8 mouse cellular contexts compared by ENCODE assay signal in genomic region chr11:103158621-103159478, GRCm38 (mm10). TPM values are rescaled to one million over a fixed set of nuclear protein-coding genes. Genes with fewer than 3 reads are reported as not detected.
DNase-seq lines count a peak whose midpoint lies in the region; ATAC-seq lines count a peak whose summit lies in the region.

No protein-coding gene starts in this region.

- no peaks in the 10 kb centered on the region for H3K27me3 ChIP-seq in hindbrain, embryonic 14.5 days (ENCODE audit: control insufficient read depth, insufficient read depth, low read length)

- H3K27ac ChIP-seq in hindbrain, embryonic 14.5 days, result no peak overlapping the region

- peak; percentile 89 for ATAC-seq in hindbrain, embryonic 14.5 days (ENCODE audit: low FRiP score)

- no peaks in the 10 kb centered on the region; the same call in 1 of the 2 replicates for H3K4me1 ChIP-seq in hindbrain, embryonic 14.5 days (replicated peaks; ENCODE audit: control insufficient read depth, insufficient read depth, low read length)

- H3K36me3 ChIP-seq in hindbrain, embryonic 14.5 days (replicated peaks; ENCODE audit: control insufficient read depth, insufficient read depth), result no peaks in the 10 kb centered on the region

- peak overlapping the region; percentile 45 for H3K4me2 ChIP-seq in hindbrain, embryonic 14.5 days (replicated peaks)

- peak overlapping the region; percentile 8; the same call in 1 of the 2 replicates for H3K4me3 ChIP-seq in hindbrain, embryonic 14.5 days (replicated peaks; ENCODE audit: low read length)

- peak; percentile 93 for DNase-seq in WW6 (ENCODE audit: low read depth, low spot score)
- peak; percentile 96 to 98 for DNase-seq in cerebellum, postnatal 4 days (ENCODE audit: low spot score in 2 of 2)
- peak; percentile 93 to 95 for DNase-seq in frontal cortex, postnatal 36 days (ENCODE audit: low spot score in 2 of 2)
- DNase-seq in hindbrain, embryonic 14.5 days (ENCODE audit: low spot score), result peak; percentile 86
- peak; percentile 98 to 99 for DNase-seq in layer of hippocampus, postnatal 25 days (ENCODE audit: extremely low spot score in 1 of 2, low spot score in 1 of 2)
- peak; percentile 99 for DNase-seq in lung, postnatal 14 days
- peak; percentile 69 for DNase-seq in retina, adult 2 months (ENCODE audit: low read depth, low spot score)
- peak; percentile 89 to 94 for DNase-seq in thymus, postnatal 36 days

- H3K9ac ChIP-seq in hindbrain, embryonic 14.5 days, result 0 out of 2 replicates have a peak overlapping the region, but pooled peaks have one; percentile 28

- H3K9me3 ChIP-seq in hindbrain, embryonic 14.5 days (ENCODE audit: control insufficient read depth, low read length), result no peaks in the 10 kb centered on the region

- WGBS in hindbrain, embryonic 14.5 days, result 1% methylated on average over 25 of the region's 25 CpGs

RNA-seq across cellular contexts. Expression of gene Fmnl1, which starts 12.1 kb away (rescaled TPM):
- 6.1 and 8.0 TPM in 2 replicates for polyA plus RNA-seq in hindbrain, embryonic 14.5 days (2014; fragmentation: Nextera tagmentation; extraction: Ambion mirVana)
- total RNA-seq in layer of hippocampus, postnatal 25 days (2021), result 100 to 1,000 TPM; 127 to 147 TPM

RNA-seq across cellular contexts. Expression of gene Hexim2, which starts 26.6 kb away (rescaled TPM):
- polyA plus RNA-seq in hindbrain, embryonic 14.5 days (2014; fragmentation: Nextera tagmentation; extraction: Ambion mirVana), result 20.9 and 24.2 TPM in 2 replicates
- 10 to 100 TPM; 13.2 to 14.7 TPM for total RNA-seq in layer of hippocampus, postnatal 25 days (2021)

RNA-seq across cellular contexts. Expression of gene Hexim1, which starts 42.8 kb away (rescaled TPM):
- polyA plus RNA-seq in hindbrain, embryonic 14.5 days (2014; fragmentation: Nextera tagmentation; extraction: Ambion mirVana), result 5.3 and 5.6 TPM in 2 replicates
- total RNA-seq in layer of hippocampus, postnatal 25 days (2021), result 10 to 100 TPM; 52.3 to 53.3 TPM

RNA-seq across cellular contexts. Expression of gene 1700023F06Rik, which starts 49.5 kb away (rescaled TPM):
- polyA plus RNA-seq in hindbrain, embryonic 14.5 days (2014; fragmentation: Nextera tagmentation; extraction: Ambion mirVana), result 1.9 TPM in 2 replicates
- 1 to 10 TPM; 1.1 to 1.5 TPM for total RNA-seq in layer of hippocampus, postnatal 25 days (2021)

RNA-seq across cellular contexts. Expression of gene Acbd4, which starts 57.4 kb away (rescaled TPM):
- 8.3 and 10.6 TPM in 2 replicates for polyA plus RNA-seq in hindbrain, embryonic 14.5 days (2014; fragmentation: Nextera tagmentation; extraction: Ambion mirVana)
- 10 to 100 TPM; 79.5 to 90.4 TPM for total RNA-seq in layer of hippocampus, postnatal 25 days (2021)
